Mouse (Mus musculus) heart, embryonic 11.5 days (tissue): ENCODE results near the gene Klf3. TPM values are rescaled to one million over a fixed set of nuclear protein-coding genes. Genes with fewer than 3 reads are reported as not detected.

Experiments
- ATAC-seq: fragments of 200-750 bp; cut with Nextera tagmentation; replicated peaks from 2 replicates; pipeline ENCODE4 v1.8.0; 2017; ENCODE audit warnings: moderate library complexity; ENCODE audit not compliant: insufficient number of reproducible peaks, low FRiP score, low TSS enrichment
- H3K27ac ChIP-seq: fragments of 300-500 bp; sonication (generic); 2 replicates; pipeline ENCODE4 v1.5.1; 2014; ENCODE audit warnings: mild to moderate bottlenecking, low read depth, low read length
- H3K27me3 ChIP-seq: fragments of 300-500 bp; sonication (generic); 2 replicates; pipeline ENCODE4 v1.6.1; 2014; ENCODE audit warnings: mild to moderate bottlenecking, low read length, mixed read lengths; ENCODE audit not compliant: control insufficient read depth, insufficient read depth
- H3K36me3 ChIP-seq: fragments of 300-500 bp; sonication (generic); 2 replicates; pipeline ENCODE4 v1.6.1; 2014; ENCODE audit warnings: mild to moderate bottlenecking, low read length, moderate library complexity, mixed read lengths; ENCODE audit not compliant: control insufficient read depth, insufficient read depth
- H3K4me1 ChIP-seq: fragments of 300-500 bp; sonication (generic); 2 replicates; pipeline ENCODE4 v1.6.1; 2014; ENCODE audit warnings: low read length; ENCODE audit not compliant: control insufficient read depth, insufficient read depth
- H3K4me2 ChIP-seq: fragments of 300-500 bp; sonication (generic); 2 replicates; pipeline ENCODE4 v1.6.1; 2014; ENCODE audit warnings: mild to moderate bottlenecking, moderate library complexity
- H3K4me3 ChIP-seq: fragments of 300-500 bp; sonication (generic); 2 replicates; pipeline ENCODE4 v1.5.1; 2014; ENCODE audit warnings: low read depth, low read length
- H3K9ac ChIP-seq: fragments of 300-500 bp; sonication (generic); 2 replicates; pipeline ENCODE4 v1.6.1; 2014; ENCODE audit warnings: mild to moderate bottlenecking, low read depth, low read length, moderate library complexity
- H3K9me3 ChIP-seq: fragments of 300-500 bp; sonication (generic); replicated peaks from 2 replicates; pipeline ENCODE4 v1.6.1; 2016; ENCODE audit warnings: low read length; ENCODE audit not compliant: control insufficient read depth
- WGBS: fragments of 180-500 bp; shearing (Covaris S2); extraction: QIAGEN DNeasy Blood & Tissue Kit; methylation state at CpG from one replicate; pipeline ENCODE4 v1.1.7; 2014; ENCODE audit not compliant: insufficient replicate concordance; 5-methylcytosine and 5-hydroxymethylcytosine counted together
- polyA plus RNA-seq: library from polyadenylated mRNA; unstranded; fragments of >200 nt; fragmentation: Nextera tagmentation; extraction: Ambion mirVana; gene quantifications from 2 replicates; pipeline ENCODE4 v1.2.1, GENCODE M21; 2014

Klf3 gene
- polyA plus RNA-seq, result 47.3 and 58.9 TPM in 2 replicates

DNA sequence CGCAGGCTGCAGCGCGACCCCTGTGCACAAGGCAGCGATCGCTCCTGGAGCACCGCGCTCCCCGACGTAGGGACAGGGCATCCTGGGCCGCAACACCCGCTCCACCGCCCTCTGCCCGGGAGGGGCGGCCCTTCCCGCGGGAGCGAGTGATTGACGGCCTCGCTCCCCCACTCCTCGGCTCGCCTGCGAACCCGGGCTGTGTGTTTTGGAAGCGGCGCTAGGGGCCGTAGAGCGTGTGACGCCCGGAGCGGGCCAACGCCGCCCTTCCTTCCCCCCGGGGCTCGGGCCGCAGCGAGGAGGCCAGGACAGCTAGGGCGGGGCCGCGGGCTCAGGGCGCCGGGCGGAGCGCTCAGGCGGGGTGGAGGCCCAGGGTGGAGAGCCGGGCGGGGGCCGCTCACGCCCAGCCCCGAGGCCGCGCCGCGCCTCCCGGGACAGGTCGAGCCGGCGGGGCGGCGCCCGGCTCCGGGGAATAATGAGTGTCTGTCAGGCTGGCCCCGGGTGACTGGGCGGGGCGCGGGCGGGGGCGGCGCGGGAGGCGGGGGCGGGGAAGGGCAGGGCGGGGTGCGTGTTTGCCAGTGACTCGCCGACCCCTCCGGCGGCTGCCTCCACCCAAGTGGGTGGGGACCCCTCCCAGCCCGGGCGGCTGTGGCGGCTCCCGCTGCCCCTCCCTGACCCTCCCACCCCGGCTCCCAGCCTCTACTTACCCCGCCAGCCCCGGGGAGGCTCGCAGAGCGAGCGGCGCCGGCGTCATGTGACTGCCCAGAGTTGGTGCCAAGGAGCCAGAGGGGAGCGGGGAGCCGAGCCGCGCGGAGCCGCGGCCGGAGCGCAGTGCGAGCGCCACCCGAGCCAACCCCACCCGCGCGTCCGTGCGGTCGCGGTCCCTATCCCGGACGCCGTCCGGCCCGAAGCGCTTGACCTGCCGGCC lies at the start of gene Klf3:
Gene Klf3 (plus strand): TSS at position 594 of the 925 bp plus-strand sequence.
- under 1% methylated on average over 67 of the region's 116 CpGs for WGBS
- ATAC-seq, result peak; percentile 96
- Histone ChIP-seq H3K4me3 (peak within 1 kb of the TSS; percentile 87), H3K9me3 (no peaks in the 10 kb centered on the region), H3K4me2 (peak within 1 kb of the TSS; percentile 79), H3K36me3 (no peaks in the 10 kb centered on the region), H3K27me3 (no peaks in the 10 kb centered on the region), H3K27ac (peak within 1 kb of the TSS; percentile 97), H3K4me1 (peaks cover 22% of the 10 kb centered on the region), H3K9ac (peak within 1 kb of the TSS; percentile 98)

DNA sequence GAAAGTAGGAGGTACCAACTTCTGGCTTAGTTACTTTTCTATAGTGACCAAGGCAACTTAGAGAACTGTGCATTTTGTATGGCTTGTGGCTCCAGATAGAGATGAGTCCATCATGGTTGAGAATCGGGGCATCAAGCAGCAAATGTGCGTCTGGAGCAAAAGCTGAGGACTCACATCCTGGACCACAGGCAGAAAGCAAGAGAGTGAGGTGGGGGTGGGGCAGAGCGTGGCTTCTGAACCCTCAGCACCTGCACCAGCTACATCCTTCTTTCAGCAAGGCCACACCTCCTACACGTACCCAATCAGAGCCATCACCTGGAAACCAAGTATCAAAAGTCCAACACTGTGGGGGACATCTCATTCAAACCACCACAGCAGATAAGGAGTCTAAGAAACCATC lies 40.9 kb upstream of the Klf3 start:
- 83% methylated on average over 4 of the region's 4 CpGs for WGBS
- Histone ChIP-seq H3K9ac (no peak overlapping the region), H3K36me3 (no peaks in the 10 kb centered on the region), H3K9me3 (no peaks in the 10 kb centered on the region; the same call in 1 of the 2 replicates), H3K27ac (no peak overlapping the region), H3K4me3 (no peak overlapping the region), H3K27me3 (no peaks in the 10 kb centered on the region), H3K4me2 (no peak overlapping the region), H3K4me1 (no peaks in the 10 kb centered on the region)
- ATAC-seq, result no peak

DNA sequence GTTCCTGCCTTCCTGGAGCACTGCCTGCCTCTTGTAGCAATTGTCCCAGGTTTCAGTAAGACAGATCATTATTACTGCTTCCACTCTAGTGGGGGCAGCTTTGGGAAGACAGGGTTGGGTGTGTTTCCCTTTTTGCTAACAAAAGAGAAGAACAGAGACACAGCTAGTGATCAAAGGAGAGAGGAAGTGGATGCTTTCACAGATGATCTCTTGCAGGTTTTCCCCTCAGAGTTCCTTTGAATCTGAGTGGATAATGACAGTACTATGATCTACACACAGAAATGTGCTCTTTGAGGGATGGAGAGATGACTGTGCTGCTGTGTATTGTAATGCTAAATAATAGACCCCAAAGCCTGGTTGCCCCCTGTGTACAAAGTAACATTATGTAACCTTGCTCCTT lies 38.7 kb upstream of the Klf3 start:
- H3K36me3 ChIP-seq, result no peaks in the 10 kb centered on the region
- no peak overlapping the region for H3K4me3 ChIP-seq
- H3K4me2 ChIP-seq, result no peak overlapping the region
- peaks cover 9% of the 10 kb centered on the region; the same call in 1 of the 2 replicates for H3K9me3 ChIP-seq
- H3K4me1 ChIP-seq, result no peaks in the 10 kb centered on the region
- no peak for ATAC-seq
- no peaks in the 10 kb centered on the region for H3K27me3 ChIP-seq
- no peak overlapping the region for H3K9ac ChIP-seq
- H3K27ac ChIP-seq, result no peak overlapping the region

DNA sequence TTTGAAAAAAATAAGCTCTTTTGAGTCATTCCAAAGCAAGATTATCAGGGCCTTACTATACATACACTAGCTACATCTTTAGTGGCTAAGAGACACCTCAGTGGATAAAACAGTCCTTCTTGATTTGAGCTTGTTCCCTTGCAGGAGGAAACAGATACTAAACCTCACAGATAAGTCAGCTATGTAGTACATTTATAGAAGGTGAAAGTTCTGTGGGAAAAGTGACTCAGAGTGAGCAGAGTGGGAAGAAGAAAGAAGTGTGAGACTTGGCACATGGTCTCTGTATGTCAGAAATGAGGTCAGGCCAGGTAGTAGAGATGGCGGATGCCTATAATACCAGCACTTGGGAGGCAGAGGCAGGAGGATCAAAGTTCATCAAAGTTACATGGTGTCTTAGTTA lies 37.4 kb upstream of the Klf3 start:
- H3K9me3 ChIP-seq, result peaks cover 9% of the 10 kb centered on the region; the same call in 1 of the 2 replicates
- no peak overlapping the region for H3K9ac ChIP-seq
- no peaks in the 10 kb centered on the region for H3K4me1 ChIP-seq
- no peak for ATAC-seq
- no peak overlapping the region for H3K4me3 ChIP-seq
- H3K27ac ChIP-seq, result no peak overlapping the region
- no peak overlapping the region for H3K4me2 ChIP-seq
- WGBS, result 81% methylated on average over 1 of the region's 1 CpGs
- no peaks in the 10 kb centered on the region for H3K27me3 ChIP-seq
- H3K36me3 ChIP-seq, result no peaks in the 10 kb centered on the region

DNA sequence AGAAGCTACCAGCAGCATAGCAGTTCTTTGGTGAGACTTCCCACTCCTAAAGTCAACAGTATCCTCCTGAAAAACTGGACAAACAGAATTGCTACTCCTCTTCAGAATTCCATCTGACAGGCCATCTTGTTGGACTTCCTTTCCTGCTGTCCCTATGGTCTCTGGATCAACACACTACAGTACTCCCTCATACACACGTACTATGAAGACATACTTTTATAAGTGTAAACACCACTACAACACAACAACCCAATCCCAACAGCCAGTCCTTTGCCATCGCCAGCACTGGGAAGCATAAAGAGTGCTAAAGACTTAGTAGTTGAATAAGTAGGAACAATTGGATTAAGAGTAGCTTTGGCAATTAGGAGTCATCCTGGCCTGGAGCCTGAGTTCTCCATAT lies 36.6 kb upstream of the Klf3 start:
- H3K4me2 ChIP-seq, result no peak overlapping the region
- no peak overlapping the region for H3K27ac ChIP-seq
- H3K36me3 ChIP-seq, result no peaks in the 10 kb centered on the region
- no peaks in the 10 kb centered on the region for H3K27me3 ChIP-seq
- no peak for ATAC-seq
- 87% methylated on average over 2 of the region's 2 CpGs for WGBS
- H3K4me1 ChIP-seq, result no peaks in the 10 kb centered on the region
- no peak overlapping the region for H3K9ac ChIP-seq
- peaks cover 9% of the 10 kb centered on the region; the same call in 1 of the 2 replicates for H3K9me3 ChIP-seq
- no peak overlapping the region for H3K4me3 ChIP-seq

DNA sequence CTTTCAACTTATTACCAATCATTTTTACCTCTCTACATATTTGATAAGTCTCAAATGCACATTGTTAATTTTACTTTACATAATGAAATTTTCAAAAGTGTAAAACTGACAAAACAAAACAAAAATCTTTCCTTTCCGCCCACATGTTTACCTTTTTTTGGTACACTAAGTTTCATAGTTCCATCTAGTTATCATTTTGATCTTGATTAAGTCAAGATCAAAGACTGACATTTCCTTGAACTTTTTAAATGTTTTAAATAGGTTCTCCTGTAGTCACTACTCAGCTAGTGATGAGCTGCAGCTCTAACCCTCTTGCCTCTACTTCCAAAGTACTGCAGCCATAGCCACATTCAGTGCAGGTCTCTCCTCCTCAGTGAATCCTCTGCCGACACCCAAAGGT lies 31.6 kb upstream of the Klf3 start:
- Histone ChIP-seq H3K4me1 (no peaks in the 10 kb centered on the region), H3K27me3 (no peaks in the 10 kb centered on the region), H3K9me3 (peaks cover 9% of the 10 kb centered on the region; the same call in 1 of the 2 replicates), H3K9ac (no peak overlapping the region), H3K4me2 (no peak overlapping the region), H3K36me3 (no peaks in the 10 kb centered on the region), H3K4me3 (no peak overlapping the region), H3K27ac (no peak overlapping the region)
- 81% methylated on average over 2 of the region's 2 CpGs for WGBS
- no peak for ATAC-seq

DNA sequence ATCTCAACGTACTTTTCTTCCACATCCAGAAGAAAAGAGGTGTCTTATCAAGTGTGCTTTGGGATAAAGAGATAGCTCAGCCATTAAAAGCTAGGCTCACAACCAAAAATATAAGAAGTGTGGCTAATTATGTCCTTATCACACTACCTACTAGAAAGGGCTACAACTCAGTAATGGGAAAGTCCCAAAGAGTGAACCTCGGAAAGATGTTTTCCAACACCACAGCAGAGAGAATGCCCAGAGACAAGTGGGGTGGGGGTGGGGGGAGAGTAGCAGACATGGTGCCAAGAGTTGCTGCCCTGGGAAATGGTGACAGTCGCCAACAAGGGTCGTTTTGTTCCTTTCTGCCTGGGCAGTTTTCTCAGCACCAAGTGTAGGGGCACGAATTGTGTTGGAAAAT lies 25.0 kb upstream of the Klf3 start:
- Histone ChIP-seq H3K27me3 (no peaks in the 10 kb centered on the region), H3K4me1 (no peaks in the 10 kb centered on the region), H3K36me3 (no peaks in the 10 kb centered on the region), H3K4me3 (no peak overlapping the region), H3K27ac (no peak overlapping the region), H3K9me3 (no peaks in the 10 kb centered on the region), H3K9ac (no peak overlapping the region), H3K4me2 (no peak overlapping the region)
- WGBS, result 74% methylated on average over 5 of the region's 5 CpGs
- ATAC-seq, result no peak

DNA sequence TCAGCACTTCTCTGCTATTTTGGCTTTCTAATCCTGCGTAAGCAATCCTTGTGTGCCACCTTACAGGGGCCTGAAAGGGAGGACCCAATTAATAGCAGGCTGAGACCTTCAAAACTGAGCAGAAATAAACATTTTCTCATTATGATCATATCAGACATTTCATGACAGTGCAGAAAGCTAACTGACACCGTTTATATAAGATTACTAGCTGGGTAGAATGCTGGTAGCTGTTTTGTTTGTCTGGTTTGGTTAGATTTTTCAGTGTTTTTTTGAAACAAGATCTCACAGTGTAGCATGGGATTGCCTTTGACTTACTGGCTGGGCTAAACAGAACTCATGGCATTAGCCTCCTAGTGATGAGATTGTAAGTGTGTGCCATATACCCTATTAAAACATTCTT lies 23.9 kb upstream of the Klf3 start:
- Histone ChIP-seq H3K4me3 (no peak overlapping the region), H3K27ac (no peak overlapping the region), H3K4me1 (no peaks in the 10 kb centered on the region), H3K27me3 (no peaks in the 10 kb centered on the region), H3K9me3 (no peaks in the 10 kb centered on the region), H3K36me3 (no peaks in the 10 kb centered on the region), H3K4me2 (no peak overlapping the region), H3K9ac (no peak overlapping the region)
- 75% methylated on average over 2 of the region's 2 CpGs for WGBS
- ATAC-seq, result no peak

DNA sequence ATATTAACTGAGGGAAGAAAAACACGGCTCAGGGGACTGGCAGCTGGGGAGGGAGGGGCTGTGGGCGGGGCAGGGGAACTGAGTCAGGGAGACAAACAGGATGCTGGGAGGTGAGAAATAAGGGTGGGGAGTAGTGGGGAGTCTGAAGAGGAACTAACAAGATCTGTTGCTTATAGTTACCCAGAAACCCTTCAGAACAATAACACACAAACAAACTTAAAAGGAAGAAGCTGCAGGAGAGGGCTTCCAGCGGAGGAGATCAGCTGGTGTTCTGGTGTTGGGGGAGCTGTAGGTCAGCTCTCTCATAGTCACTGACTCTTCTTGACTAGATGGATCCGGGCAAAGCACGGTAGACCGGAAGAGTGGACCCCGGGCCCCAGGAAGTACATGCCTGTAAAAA lies 22.4 kb upstream of the Klf3 start:
- Histone ChIP-seq H3K4me2 (no peak overlapping the region), H3K36me3 (no peaks in the 10 kb centered on the region), H3K27ac (no peak overlapping the region), H3K27me3 (no peaks in the 10 kb centered on the region), H3K9ac (no peak overlapping the region), H3K9me3 (no peaks in the 10 kb centered on the region), H3K4me3 (no peak overlapping the region), H3K4me1 (no peaks in the 10 kb centered on the region)
- no peak for ATAC-seq
- 58% methylated on average over 7 of the region's 7 CpGs for WGBS
